In the genomic region with DNA sequence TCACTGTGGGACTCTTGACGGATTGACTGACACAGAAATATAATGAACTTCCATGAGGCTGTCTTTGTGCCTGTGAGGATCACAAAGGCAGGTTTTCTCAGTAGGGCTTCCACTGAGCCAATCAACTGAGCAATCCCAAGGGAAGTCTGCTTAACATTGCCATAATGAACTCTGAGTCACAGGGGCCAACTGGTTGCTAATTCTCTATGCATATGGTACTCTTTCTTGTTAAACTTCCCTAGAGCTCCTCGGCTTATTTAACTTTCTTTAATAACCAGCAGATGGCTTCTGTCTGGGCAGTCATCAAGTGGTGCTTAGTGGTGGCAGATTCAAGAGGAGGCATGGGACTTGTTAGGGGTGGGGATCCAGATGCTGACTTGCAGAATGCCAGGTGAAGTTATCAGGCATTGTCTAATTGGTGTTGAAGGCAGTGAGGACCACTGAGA, we compare ENCODE assay signal across 29 mouse cellular contexts. TPM values are rescaled to one million over a fixed set of nuclear protein-coding genes. Genes with fewer than 3 reads are reported as not detected.
A peak's percentile ranks its signal among the peaks of the same experiment; 100 is the strongest.
DNase-seq lines count a peak whose midpoint lies in the region; ATAC-seq lines count a peak whose summit lies in the region.
"Had no signal": no experiment of that assay in that cellular context is flagged by ENCODE, and none has a peak within 500 bp of the region (broad histone marks: within the 10 kb centered on the region; RNA-seq: fewer than 3 reads in every experiment).

No protein-coding gene starts in this region.

- H3K27ac ChIP-seq in embryonic facial prominence, embryonic 11.5 days (replicated peaks; ENCODE audit: low read depth, low read length) = no peak overlapping the region
- no peak overlapping the region for H3K27ac ChIP-seq in hindbrain, embryonic 16.5 days (ENCODE audit: low read depth, low read length)
- H3K27ac ChIP-seq in midbrain, embryonic 16.5 days (ENCODE audit: low read length) = no peak overlapping the region
- H3K27ac ChIP-seq: embryonic facial prominence, embryonic 13.5 days; forebrain, embryonic 15.5 days; heart, embryonic 13.5 days; kidney, embryonic 15.5 days; left cerebral cortex, adult 2 months; limb, embryonic 15.5 days; liver, embryonic 14.5 days; neural tube, embryonic 12.5 days had no signal

- no peak overlapping the region for H3K4me2 ChIP-seq in embryonic facial prominence, embryonic 11.5 days (ENCODE audit: low read depth, low read length)
- H3K4me2 ChIP-seq in hindbrain, embryonic 16.5 days (ENCODE audit: low read length) = no peak overlapping the region
- H3K4me2 ChIP-seq in midbrain, embryonic 16.5 days (ENCODE audit: low read length) = no peak overlapping the region
- H3K4me2 ChIP-seq: embryonic facial prominence, embryonic 13.5 days; forebrain, embryonic 15.5 days; heart, embryonic 13.5 days; kidney, embryonic 15.5 days; limb, embryonic 15.5 days; lung, embryonic 14.5 days; neural tube, embryonic 12.5 days had no signal

- ATAC-seq in embryonic facial prominence, embryonic 11.5 days (replicated peaks; ENCODE audit: insufficient number of reproducible peaks, low FRiP score, low TSS enrichment, low read depth) = no peak
- peak; percentile 72 for ATAC-seq in hindbrain, embryonic 16.5 days
- peak; percentile 67 for ATAC-seq in midbrain, embryonic 16.5 days
- ATAC-seq: forebrain, embryonic 15.5 days had no signal

- no peak overlapping the region for H3K9ac ChIP-seq in embryonic facial prominence, embryonic 11.5 days (replicated peaks; ENCODE audit: low read length)
- no peak overlapping the region for H3K9ac ChIP-seq in hindbrain, embryonic 16.5 days (ENCODE audit: low read depth, low read length)
- H3K9ac ChIP-seq in midbrain, embryonic 16.5 days (ENCODE audit: low read depth, low read length) = no peak overlapping the region
- H3K9ac ChIP-seq: embryonic facial prominence, embryonic 13.5 days; forebrain, embryonic 15.5 days; heart, embryonic 13.5 days; kidney, embryonic 15.5 days; limb, embryonic 15.5 days; liver, embryonic 14.5 days; lung, embryonic 14.5 days; neural tube, embryonic 12.5 days had no signal

- no peaks in the 10 kb centered on the region for H3K9me3 ChIP-seq in embryonic facial prominence, embryonic 11.5 days (replicated peaks; ENCODE audit: control insufficient read depth, low read length)
- H3K9me3 ChIP-seq in hindbrain, embryonic 16.5 days (ENCODE audit: control insufficient read depth, low read length) = no peaks in the 10 kb centered on the region
- no peaks in the 10 kb centered on the region for H3K9me3 ChIP-seq in midbrain, embryonic 16.5 days (replicated peaks; ENCODE audit: control insufficient read depth, low read length, poor library complexity, severe bottlenecking)
- H3K9me3 ChIP-seq: embryonic facial prominence, embryonic 13.5 days; forebrain, embryonic 15.5 days; heart, embryonic 13.5 days; kidney, embryonic 15.5 days; limb, embryonic 15.5 days; megakaryocyte, embryonic 14.5 days; neural tube, embryonic 12.5 days had no signal

- no peaks in the 10 kb centered on the region for H3K27me3 ChIP-seq in embryonic facial prominence, embryonic 11.5 days (ENCODE audit: control insufficient read depth, insufficient read depth, low read length)
- no peaks in the 10 kb centered on the region for H3K27me3 ChIP-seq in hindbrain, embryonic 16.5 days (replicated peaks; ENCODE audit: control insufficient read depth, insufficient read depth, low read length)
- no peaks in the 10 kb centered on the region for H3K27me3 ChIP-seq in midbrain, embryonic 16.5 days (ENCODE audit: control insufficient read depth, insufficient read depth, low read depth, low read length)
- H3K27me3 ChIP-seq: embryonic facial prominence, embryonic 13.5 days; forebrain, embryonic 15.5 days; heart, embryonic 13.5 days; kidney, embryonic 15.5 days; limb, embryonic 15.5 days; megakaryocyte, embryonic 14.5 days; neural tube, embryonic 12.5 days had no signal

- H3K4me3 ChIP-seq in embryonic facial prominence, embryonic 11.5 days (ENCODE audit: low read depth, low read length) = no peak overlapping the region
- H3K4me3 ChIP-seq in hindbrain, embryonic 16.5 days (ENCODE audit: low read length) = no peak overlapping the region
- no peak overlapping the region for H3K4me3 ChIP-seq in midbrain, embryonic 16.5 days (ENCODE audit: low read depth, low read length)
- H3K4me3 ChIP-seq: embryonic facial prominence, embryonic 13.5 days; forebrain, embryonic 15.5 days; heart, embryonic 13.5 days; kidney, embryonic 15.5 days; left cerebral cortex, adult 2 months; limb, embryonic 15.5 days; megakaryocyte, embryonic 14.5 days; neural tube, embryonic 12.5 days had no signal

- no peaks in the 10 kb centered on the region for H3K36me3 ChIP-seq in embryonic facial prominence, embryonic 11.5 days (replicated peaks; ENCODE audit: control insufficient read depth, insufficient read depth, low read depth, low read length)
- no peaks in the 10 kb centered on the region for H3K36me3 ChIP-seq in hindbrain, embryonic 16.5 days (ENCODE audit: control insufficient read depth, insufficient read depth, low read length)
- no peaks in the 10 kb centered on the region for H3K36me3 ChIP-seq in midbrain, embryonic 16.5 days (ENCODE audit: control insufficient read depth, insufficient read depth, low read length)
- H3K36me3 ChIP-seq: embryonic facial prominence, embryonic 13.5 days; forebrain, embryonic 15.5 days; heart, embryonic 13.5 days; kidney, embryonic 15.5 days; limb, embryonic 15.5 days; neural tube, embryonic 12.5 days had no signal

- peak; percentile 13 for DNase-seq in embryo, embryonic 10.5 days (ENCODE audit: low spot score)
- no peak for DNase-seq in embryo, embryonic 10 days (ENCODE audit: low spot score)
- DNase-seq in embryonic facial prominence, embryonic 11.5 days (ENCODE audit: low spot score) = peak; percentile 31
- DNase-seq in yolk sac, embryonic 10.5 days (ENCODE audit: low spot score) = no peak
- DNase-seq in heart, adult 9 months (ENCODE audit: low spot score in 2 of 2) = no peak
- no peak for DNase-seq in layer of hippocampus, adult 9-11 months
- DNase-seq: adrenal gland, postnatal 14 days; cerebellum, adult 8-10 months; cerebellum, postnatal 36 days; gastrocnemius, postnatal 10 days; heart, adult 11 months; heart, postnatal 14 days; kidney, adult 11 months; kidney, postnatal 36 days; left cerebral cortex, postnatal 4 days; lung, embryonic 14.5 days had no signal

- H3K4me1 ChIP-seq in embryonic facial prominence, embryonic 11.5 days (ENCODE audit: control insufficient read depth, insufficient read depth, low read length) = no peaks in the 10 kb centered on the region
- no peaks in the 10 kb centered on the region for H3K4me1 ChIP-seq in hindbrain, embryonic 16.5 days (ENCODE audit: control insufficient read depth, insufficient read depth, low read depth, low read length)
- H3K4me1 ChIP-seq in midbrain, embryonic 16.5 days (ENCODE audit: control insufficient read depth, insufficient read depth, low read length) = no peaks in the 10 kb centered on the region
- H3K4me1 ChIP-seq: forebrain, embryonic 15.5 days; heart, embryonic 13.5 days; kidney, embryonic 15.5 days; limb, embryonic 15.5 days; megakaryocyte, embryonic 14.5 days; neural tube, embryonic 12.5 days had no signal

- 37% methylated on average over 2 of the region's 2 CpGs for WGBS in embryonic facial prominence, embryonic 11.5 days
- WGBS in hindbrain, embryonic 16.5 days = 36% methylated on average over 2 of the region's 2 CpGs
- 44% methylated on average over 2 of the region's 2 CpGs for WGBS in midbrain, embryonic 16.5 days

RNA-seq across cellular contexts. Expression of gene Cyp2j5, which starts 23.4 kb away (rescaled TPM):
- polyA plus RNA-seq in embryonic facial prominence, embryonic 11.5 days (2014; fragmentation: Nextera tagmentation; extraction: Ambion mirVana) = not detected in 2 replicates
- polyA plus RNA-seq in hindbrain, embryonic 16.5 days (2015; fragmentation: Nextera tagmentation; extraction: Ambion mirVana) = not detected in 2 replicates
- polyA plus RNA-seq in midbrain, embryonic 16.5 days (2015; fragmentation: Nextera tagmentation; extraction: Ambion mirVana) = not detected in 2 replicates
- polyA plus RNA-seq: embryonic facial prominence, embryonic 13.5 days; forebrain, embryonic 15.5 days; heart, embryonic 13.5 days; limb, embryonic 15.5 days; lung, embryonic 14.5 days; neural tube, embryonic 12.5 days; small intestine, adult 2 months; thymus, postnatal 0 days had no signal

Comparison
In these comparisons a context has a peak if more than half of its experiments do, and no peak if none do; other contexts are left out.
1. DNase-seq: peak in embryo, embryonic 10.5 days (single experiment) and embryonic facial prominence, embryonic 11.5 days (single experiment); none in embryo, embryonic 10 days (single experiment), yolk sac, embryonic 10.5 days (single experiment), heart, adult 9 months (0 of 2) and layer of hippocampus, adult 9-11 months (single experiment).